Mouse (Mus musculus): ENCODE data around the gene Ndufs5. TPM values are rescaled to one million over a fixed set of nuclear protein-coding genes. Genes with fewer than 3 reads are reported as not detected.

The Ndufs5 gene
- total and polyA plus RNA-seq, 3 experiments = 155 to 230 TPM; not detected in 1

GRCm38 (mm10) chr4:123748726-123749415 is 30.9 kb upstream of the Ndufs5 start (continued):
- TF ChIP-seq MYC (IDR thresholded peaks at IDR 0.05; ENCODE audit: low read depth, low read length) (0 out of 2 replicates have a peak, but pooled peaks have one; percentile 15), GATA1 (IDR thresholded peaks at IDR 0.05; ENCODE audit: low read depth, low read length) (0 out of 2 replicates have a peak, but pooled peaks have one; percentile 17)

GRCm38 (mm10) chr4:123745221-123745775 is 27.3 kb upstream of the Ndufs5 start:
- Histone ChIP-seq H3K9me3 (replicated peaks; ENCODE audit: insufficient read depth, low read length) (no peaks in the 10 kb centered on the region), H3K27ac (ENCODE audit: control insufficient read depth, low read depth, low read length) (no peak overlapping the region), H3K9ac (ENCODE audit: control insufficient read depth, low read depth, low read length, poor library complexity, severe bottlenecking) (no peak overlapping the region), H3K27me3 (ENCODE audit: control insufficient read depth in 1 of 2, insufficient read depth in 2 of 2, low read length in 2 of 2) (no peaks in the 10 kb centered on the region), H3K79me2 (ENCODE audit: control insufficient read depth, insufficient read depth, low read length, poor library complexity) (peaks cover 62% of the 10 kb centered on the region), H3K4me3 (ENCODE audit: control insufficient read depth in 1 of 2, insufficient read depth in 1 of 2, low read depth in 2 of 2, low read length in 2 of 2) (no peak overlapping the region), H3K36me3 (ENCODE audit: control insufficient read depth in 1 of 2, insufficient read depth in 2 of 2, low read length in 2 of 2) (peaks cover 17 to 19% of the 10 kb centered on the region in 2 experiments), H3K4me1 (ENCODE audit: control insufficient read depth in 1 of 2, insufficient read depth in 2 of 2, low read length in 2 of 2) (peaks cover 5 to 10% of the 10 kb centered on the region in 2 experiments)
- TF ChIP-seq BHLHE40 (IDR thresholded peaks at IDR 0.05; ENCODE audit: borderline replicate concordance, low read depth, low read length) = no peak
- TF ChIP-seq MAZ (IDR thresholded peaks at IDR 0.05; ENCODE audit: low read depth, low read length) = no peak
- TF ChIP-seq KAT2A (conservative IDR thresholded peaks at IDR 0.05; ENCODE audit: low read depth, low read length) = no peak
- no peak for TF ChIP-seq NELFE (IDR thresholded peaks at IDR 0.05; ENCODE audit: low read depth, low read length)
- TF ChIP-seq TCF12 (IDR thresholded peaks at IDR 0.05; ENCODE audit: low read depth, low read length) = no peak
- no peak for TF ChIP-seq GABPA (IDR thresholded peaks at IDR 0.05; ENCODE audit: low read depth, low read length)
- no peak for TF ChIP-seq SIN3A (IDR thresholded peaks at IDR 0.05; ENCODE audit: low read length)
- no peak for TF ChIP-seq CHD1 (IDR thresholded peaks at IDR 0.05; ENCODE audit: low read depth, low read length)
- TF ChIP-seq MAFK (IDR thresholded peaks at IDR 0.05; ENCODE audit: borderline replicate concordance, low read depth, low read length) = no peak
- no peak for TF ChIP-seq UBTF (IDR thresholded peaks at IDR 0.05; ENCODE audit: borderline replicate concordance, insufficient read depth, low read depth, low read length)
- no peak for TF ChIP-seq SMC3 (IDR thresholded peaks at IDR 0.05; ENCODE audit: low read depth, low read length)
- no peak for TF ChIP-seq ZC3H11A (IDR thresholded peaks at IDR 0.05; ENCODE audit: low read depth, low read length)
- no peak for TF ChIP-seq POLR2AphosphoS2 (IDR thresholded peaks at IDR 0.05; ENCODE audit: low read length)
- no peak for TF ChIP-seq ZKSCAN1 (IDR thresholded peaks at IDR 0.05; ENCODE audit: low read depth, low read length)
- no peak for TF ChIP-seq MXI1 (IDR thresholded peaks at IDR 0.05; ENCODE audit: low read depth, low read length)
- TF ChIP-seq E2F4 (IDR thresholded peaks at IDR 0.05; ENCODE audit: borderline replicate concordance, low read depth, low read length) = no peak
- DNase-seq (ENCODE audit: low read depth, low spot score) = no peak

Measured in MEL (cell line).